Mouse (Mus musculus) cerebellum, adult 18-20 months (tissue): Measurements from ENCODE around the gene B3gntl1.

ENCODE experiments used
- DNase-seq, 2 experiments: peaks; one replicate each; pipeline ENCODE4 v3.0.0; 2021

Gene B3gntl1

DNA sequence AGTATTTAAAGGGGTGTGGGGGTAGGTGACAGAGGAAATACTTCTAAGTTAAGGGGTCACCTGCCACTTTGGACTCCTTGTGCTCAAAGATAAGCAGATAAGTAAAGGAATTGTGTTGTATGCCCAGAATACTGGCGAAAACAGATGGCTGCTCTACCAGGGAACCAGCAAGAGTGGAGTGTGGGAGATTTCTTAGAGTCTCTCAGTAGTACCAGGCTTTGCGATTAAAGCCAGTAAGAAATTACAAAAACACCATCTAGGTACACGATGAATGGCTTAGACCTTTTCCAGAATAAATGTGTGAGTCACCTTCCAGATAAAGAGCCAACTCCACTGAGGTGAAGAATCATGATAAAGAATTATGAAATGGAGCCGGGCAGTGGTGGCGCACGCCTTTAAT is 27.6 kb downstream of the B3gntl1 start:
- no peak for DNase-seq

DNA sequence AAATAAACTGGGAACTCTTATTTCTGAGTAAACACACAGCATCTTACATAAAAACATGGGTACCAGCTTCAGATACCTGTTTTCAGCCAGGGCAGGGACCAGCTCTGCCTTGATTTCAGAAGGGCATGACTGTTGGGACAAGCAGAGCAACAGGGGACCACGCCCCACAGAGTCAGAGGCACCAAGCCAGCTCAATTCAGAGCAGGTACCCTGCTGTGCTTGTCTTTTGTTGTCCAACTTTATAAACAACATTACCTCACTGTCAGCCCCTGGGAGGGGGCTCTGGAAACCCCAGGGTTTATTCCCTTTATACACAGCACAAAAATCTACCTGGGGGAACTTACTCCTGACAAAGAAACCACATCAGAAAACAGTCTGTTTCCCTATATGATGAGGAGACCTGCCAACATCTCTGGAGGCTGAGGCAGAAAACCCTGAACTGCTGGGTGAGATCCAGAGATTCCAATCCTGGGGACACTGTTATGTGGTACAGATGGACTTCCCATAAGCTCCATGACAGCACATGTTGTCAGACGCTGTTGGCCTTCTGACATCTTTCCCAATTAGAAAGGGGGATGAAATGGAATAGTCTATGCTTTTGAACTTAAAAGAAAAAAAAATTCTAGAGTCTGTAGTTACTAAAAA is 31.3 kb downstream of the B3gntl1 start:
- DNase-seq: peak; percentile 45 to 61

DNA sequence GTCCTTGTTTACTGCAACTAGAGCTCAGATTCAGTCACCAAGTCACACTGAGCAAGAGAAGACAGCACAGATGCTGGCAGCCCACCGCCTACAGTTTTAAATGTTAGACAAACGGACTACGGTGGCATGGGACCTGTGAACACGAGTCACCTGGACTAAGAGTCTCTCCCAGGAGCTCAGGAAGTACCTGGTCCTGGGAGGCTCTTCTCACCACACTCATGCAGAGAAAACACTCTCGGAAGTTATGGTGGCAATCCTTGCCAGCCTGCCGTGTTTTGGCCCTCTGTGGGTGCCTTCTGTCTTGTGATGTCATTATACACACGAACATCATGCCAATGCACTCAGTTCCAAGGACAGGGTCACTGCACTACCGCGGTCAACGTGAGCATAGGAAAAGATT is 36.3 kb downstream of the B3gntl1 start:
- DNase-seq: no peak

DNA sequence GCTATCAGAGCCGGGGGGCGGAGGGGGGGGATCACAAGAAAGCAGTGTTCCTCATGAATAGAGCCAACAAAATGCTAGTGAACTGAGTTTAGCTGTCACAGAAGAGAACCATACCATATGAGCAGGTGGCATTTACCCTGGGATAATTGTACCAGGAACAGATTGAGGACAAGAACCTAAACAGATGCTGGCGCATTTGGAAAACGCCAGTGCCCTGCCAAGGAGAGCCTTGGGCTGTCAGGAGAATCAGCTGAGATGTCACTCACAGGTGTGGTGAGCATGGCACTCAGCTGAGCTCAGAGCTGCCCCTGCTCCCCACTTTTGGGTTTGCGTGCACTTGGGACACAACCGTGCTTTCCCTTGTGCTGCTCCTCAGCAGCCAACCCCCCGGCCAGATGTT is 41.5 kb downstream of the B3gntl1 start:
- DNase-seq: peak; percentile 23 to 29

DNA sequence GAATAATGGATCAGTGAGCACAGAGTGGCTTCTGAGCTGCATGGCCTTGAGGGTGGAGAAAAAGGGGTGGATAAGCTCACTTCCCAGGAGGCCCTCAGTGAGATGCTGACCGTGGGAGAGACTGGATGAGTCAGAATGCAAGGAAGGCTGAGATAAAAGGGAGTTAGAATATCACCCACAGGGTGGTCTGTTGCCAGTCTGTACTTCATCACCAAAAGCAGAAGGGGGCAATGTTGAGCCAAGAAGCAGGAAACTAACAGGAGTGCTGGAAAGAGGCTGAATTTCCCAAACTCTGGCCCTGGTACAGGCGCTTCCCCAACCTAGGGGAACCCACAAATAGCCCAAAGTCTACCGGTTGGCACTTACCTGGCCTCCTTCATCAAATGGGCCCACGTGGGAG is 42.5 kb downstream of the B3gntl1 start:
- no peak for DNase-seq

DNA sequence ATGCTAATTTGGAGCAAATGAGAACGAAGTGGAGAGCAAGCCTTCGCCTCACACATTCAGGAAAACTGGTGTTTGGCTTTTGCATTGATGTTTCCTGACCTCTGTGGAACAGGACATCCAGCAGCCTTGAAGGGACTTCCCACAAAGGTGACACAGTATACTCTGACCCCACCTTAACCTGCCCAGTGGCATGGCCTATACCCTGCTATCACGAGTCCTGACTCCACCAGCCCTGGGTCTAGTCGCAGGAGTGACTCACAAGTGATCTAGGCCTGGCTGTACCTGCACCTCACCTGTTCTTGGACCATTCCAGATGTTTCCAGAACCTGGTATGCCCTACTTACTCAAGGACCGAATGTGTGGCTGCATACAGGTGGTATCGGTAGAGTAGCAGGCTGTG is 43.4 kb downstream of the B3gntl1 start:
- no peak for DNase-seq

DNA sequence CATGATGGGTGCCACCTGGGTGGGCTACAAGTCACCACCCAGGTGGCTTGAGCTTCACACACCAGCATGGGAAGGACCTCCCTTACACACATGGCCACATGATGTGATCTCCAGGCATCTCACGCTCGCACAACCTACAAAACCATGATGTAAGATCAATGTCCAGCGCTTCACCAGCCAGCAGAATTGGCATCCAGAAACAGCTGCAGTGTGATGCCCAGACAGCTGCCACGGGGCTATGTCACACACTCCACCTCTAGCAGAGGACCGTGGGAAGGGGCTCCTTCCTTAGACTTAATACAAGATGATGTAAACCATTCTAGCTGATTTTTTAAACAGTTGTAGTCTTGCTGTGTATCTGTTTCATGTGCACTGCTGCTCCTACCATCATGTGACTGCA is 45.4 kb downstream of the B3gntl1 start:
- DNase-seq: no peak

DNA sequence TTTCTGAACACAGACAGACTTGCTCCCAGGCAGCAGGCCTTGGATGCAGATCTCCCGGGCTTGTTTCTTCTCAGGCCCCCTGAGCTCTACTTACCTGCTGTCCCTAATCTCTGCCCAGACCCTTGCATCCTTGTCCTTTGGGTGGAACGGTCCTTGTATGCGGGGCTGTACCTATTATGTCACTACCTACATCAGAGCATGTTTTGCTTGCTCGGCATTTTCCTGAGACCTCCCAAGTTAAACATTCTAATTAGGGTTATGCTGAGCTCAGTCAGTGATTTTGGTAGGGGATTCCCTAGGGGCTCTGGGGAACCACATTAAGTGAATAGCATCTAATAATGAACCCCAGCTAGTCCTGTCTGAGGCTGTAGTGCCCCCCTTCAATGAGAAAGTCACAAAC is 47.9 kb downstream of the B3gntl1 start:
- DNase-seq: no peak

DNA sequence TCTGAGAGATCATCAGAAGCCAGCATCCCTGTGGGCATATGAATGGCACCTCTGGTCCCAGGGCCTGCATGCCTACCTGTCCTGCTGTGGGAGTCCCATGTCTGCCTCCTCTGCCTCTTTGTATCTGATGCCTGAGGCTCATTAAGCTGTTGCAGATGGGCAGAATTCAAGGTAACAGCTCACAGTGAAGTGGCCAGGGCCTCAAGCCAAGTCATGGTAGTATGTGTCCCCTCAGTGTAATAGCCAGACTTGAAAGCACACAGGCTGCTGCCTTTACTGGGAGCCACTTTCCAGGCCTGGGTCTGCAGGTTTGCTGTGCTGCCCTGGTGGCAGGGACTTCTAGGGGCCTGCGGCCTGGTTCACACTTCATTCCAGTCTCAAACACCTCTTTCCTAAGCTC is 55.6 kb downstream of the B3gntl1 start:
- DNase-seq: no peak

DNA sequence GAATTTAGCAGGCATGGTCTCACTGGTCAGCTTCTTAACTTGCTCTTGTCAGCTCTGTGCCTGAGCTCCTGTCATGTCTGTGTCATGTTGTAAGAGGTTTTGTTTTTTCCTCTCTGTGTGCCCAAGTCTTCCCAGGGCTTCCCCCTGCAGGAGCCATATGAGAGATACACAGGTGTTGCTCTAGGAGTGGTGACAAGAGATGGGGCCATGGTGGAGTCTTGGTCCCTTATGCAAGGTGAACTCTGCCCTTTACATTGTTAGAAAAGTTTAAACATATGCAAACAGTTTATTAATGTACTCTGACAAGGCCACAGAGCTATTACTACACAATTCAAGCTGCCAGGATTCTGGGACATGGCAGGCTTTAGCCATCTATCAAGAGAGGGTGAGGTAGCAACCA is 56.5 kb downstream of the B3gntl1 start:
- no peak for DNase-seq

DNA sequence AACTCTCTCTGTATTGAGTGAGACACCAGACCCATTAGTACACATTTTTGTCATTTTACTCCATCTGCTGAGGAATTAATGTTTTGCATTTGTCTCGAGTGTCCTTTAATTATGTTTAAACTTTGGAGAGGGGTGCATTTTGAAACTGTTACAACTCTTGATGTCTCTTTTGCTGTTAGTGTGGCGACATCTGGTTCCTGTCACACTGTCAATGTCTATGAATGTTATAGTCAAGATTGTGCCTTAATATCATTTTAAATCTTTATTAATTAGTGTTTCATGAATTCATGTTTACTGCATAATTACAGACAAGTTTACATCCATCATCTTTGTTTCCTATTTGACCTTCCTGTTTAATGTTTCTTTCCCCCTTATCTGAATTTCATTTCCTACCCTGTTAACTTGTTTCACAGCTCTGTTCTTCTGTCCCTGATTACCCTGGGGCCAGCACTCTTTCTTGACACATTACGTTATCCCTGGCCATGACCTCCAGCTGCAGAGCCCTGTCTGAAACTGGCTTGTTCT is 56.9 kb downstream of the B3gntl1 start:
- DNase-seq: no peak

DNA sequence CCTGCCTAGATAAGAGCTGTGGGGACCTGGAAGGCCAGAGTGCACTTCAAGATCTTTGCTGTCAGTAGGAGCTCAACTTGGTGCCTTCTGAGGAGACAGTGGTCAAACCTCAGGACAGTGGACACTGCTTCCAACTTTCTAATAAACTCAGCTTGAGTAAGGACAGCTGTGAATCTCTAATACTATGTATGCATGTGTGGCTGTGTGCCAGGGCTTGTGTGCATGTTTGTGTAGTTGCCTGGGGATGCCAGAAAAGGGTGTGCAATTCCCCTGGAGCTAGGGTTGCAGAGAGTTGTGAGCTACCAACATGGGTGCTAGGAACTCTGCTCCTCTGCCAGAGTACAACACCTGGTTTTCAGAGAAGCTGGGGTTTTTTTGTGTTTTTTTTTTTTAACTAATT is 62.0 kb downstream of the B3gntl1 start:
- no peak for DNase-seq

DNA sequence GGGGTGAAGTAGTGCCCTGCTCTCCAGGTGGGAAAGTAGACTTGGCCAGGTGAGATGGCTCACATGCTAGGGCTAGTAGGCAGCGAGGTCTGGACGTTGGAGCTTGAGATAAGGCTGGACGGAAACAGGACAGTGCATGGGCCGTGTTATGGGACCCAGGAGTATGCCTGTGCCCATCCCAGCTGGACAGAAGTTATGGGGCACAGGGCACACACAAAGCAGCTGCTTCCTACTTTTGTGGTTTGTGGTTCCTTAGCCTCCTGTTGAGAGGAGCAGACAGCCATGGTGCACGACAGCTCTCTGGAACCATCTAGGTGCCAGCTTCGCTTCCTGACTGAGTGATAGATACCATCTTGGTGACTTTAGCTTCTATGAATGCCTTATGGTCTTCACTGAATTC is 67.3 kb downstream of the B3gntl1 start:
- DNase-seq: no peak

DNA sequence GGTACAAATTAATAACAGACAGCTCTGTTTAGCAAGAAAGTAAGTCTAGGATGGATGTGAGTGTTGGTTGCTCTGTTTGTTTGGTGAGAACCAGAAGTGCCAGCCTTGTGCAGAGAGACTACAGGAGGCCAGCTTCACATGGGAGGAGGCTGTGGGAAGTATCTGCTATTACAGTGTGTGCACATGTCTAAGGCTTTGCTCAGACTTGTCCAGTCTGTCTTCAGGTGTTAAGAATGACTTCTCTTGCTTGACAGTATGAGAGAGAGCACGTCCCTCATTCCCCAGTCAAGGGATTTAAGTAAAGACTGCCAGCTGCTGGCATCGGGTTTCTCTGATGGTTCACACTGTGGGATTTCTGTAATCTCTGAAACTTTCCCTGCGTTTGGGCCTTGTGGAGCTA is 71.5 kb downstream of the B3gntl1 start:
- no peak for DNase-seq

DNA sequence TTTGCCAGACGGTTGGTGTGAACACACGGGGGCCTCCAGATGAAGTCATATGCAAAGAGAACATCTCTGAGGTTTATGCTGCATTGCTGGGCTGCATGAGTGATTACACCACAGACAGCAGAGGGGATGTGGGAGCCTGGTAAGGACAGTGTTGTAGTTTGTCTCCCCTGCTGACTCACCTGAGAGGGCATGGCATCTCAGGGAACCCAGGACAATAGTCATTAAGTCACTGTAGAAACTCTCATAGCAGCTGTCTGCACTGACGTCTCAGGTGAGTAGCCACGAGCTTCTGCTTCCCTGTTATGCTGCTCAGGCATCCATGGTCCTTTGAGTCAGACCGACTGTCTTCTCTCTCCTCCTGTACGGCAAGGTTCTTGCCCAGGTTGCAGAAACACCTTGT is 75.7 kb downstream of the B3gntl1 start:
- DNase-seq: no peak

DNA sequence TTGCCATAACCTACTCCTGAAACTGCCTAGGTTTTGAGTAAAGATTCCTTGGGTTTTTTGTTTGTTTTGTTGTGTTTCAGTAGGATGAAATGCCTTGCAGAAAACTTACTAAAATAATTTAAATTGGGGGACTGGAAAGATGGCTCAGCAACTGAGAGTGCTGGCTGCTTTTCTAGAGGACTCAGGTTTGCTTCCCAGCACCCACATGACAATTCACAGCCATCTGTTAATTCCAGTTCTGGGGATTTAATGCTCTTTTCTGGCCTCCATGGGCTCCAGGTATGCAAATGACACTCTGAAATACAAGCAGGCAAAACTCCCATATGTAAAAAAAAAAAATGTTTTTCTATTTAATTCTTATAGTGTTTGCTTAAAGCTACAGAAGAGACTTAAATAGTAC is 91.1 kb downstream of the B3gntl1 start:
- DNase-seq: no peak
